Mouse (Mus musculus): ENCODE measurements around the gene Gm20909. TPM values are rescaled to one million over a fixed set of nuclear protein-coding genes. Genes with fewer than 3 reads are reported as not detected.
"Not testable (repeated sequence)": the region's sequence is repeated elsewhere in the genome, so short reads cannot be mapped to it uniquely, and the experiment has no call there.

The Gm20909 gene
- not detected in 2 replicates for polyA plus RNA-seq (2012; rRNA removed)

- not testable (repeated sequence) for H3K4me3 ChIP-seq (replicated peaks; ENCODE audit: extremely low read depth, low read depth, low read length); DNase-seq; H3K4me1 ChIP-seq (ENCODE audit: control insufficient read depth, insufficient read depth, low read length)
- WGBS: no CpG with 5 or more reads among the region's 4 CpGs
Observed at GRCm38 (mm10) chrY:21164270-21164669, at the start of gene Gm20909. Gene Gm20909, plus strand, starts transcription at chrY:21164570.

Other genes starting within 250 kb of the Gm20909 start
- not detected in 2 replicates for gene Gm29866, start 170.9 kb upstream of the Gm20909 start, polyA plus RNA-seq (2012; rRNA removed)
- not detected in 2 replicates for gene Gm20865, start 77.0 kb downstream of the Gm20909 start, polyA plus RNA-seq (2012; rRNA removed)